Mouse (Mus musculus) layer of hippocampus, adult 2 months (tissue): ENCODE measurements around the gene Pacsin1. TPM values are rescaled to one million over a fixed set of nuclear protein-coding genes. Genes with fewer than 3 reads are reported as not detected.

Experiments
- DNase-seq, 2 experiments: peaks; one replicate each; pipeline ENCODE4 v3.0.0; 2022; ENCODE audit warnings: low spot score in 2 of 2
- H3K27ac ChIP-seq: fragments of 200-600 bp; 2 replicates; pipeline ENCODE4 v1.8.1; 2022
- H3K4me3 ChIP-seq: fragments of 200-600 bp; 2 replicates; pipeline ENCODE4 v1.8.1; 2022; ENCODE audit warnings: mild to moderate bottlenecking
- CTCF ChIP-seq: fragments of 200-600 bp; conservative IDR thresholded peaks from 2 replicates; pipeline ENCODE4 v1.8.1; 2022; ENCODE audit warnings: antibody characterized with exemption, mild to moderate bottlenecking, moderate library complexity
- long read RNA-seq, 2 experiments: library from polyadenylated mRNA; stranded (forward); transcript quantifications; one replicate each; pipeline ENCODE4 v2.0.0; 2021; ENCODE audit warnings: borderline mapping rate in 2 of 2
- total RNA-seq, 2 experiments: library from RNA; stranded (reverse); gene quantifications; 2 replicates each; pipeline ENCODE4 v1.2.3; 2021

The Pacsin1 gene
- 100 to 1,000 TPM; 321 to 335 TPM for total RNA-seq
- long read RNA-seq, experiment 1, full-length matches to known transcripts = 98 of 154 reads
- long read RNA-seq, experiment 1, partial matches to known transcripts = 15 of 154 reads
- long read RNA-seq, experiment 1, other reads (novel, unspliced or antisense) = 41 of 154 reads
- long read RNA-seq, experiment 2, full-length matches to known transcripts = 137 of 207 reads
- long read RNA-seq, experiment 2, partial matches to known transcripts = 20 of 207 reads
- long read RNA-seq, experiment 2, other reads (novel, unspliced or antisense) = 50 of 207 reads

- Histone ChIP-seq H3K27ac (peak within 1 kb of the TSS; percentile 96), H3K4me3 (peak within 1 kb of the TSS; percentile 73)
- TF ChIP-seq CTCF = no peak
- DNase-seq = peak; percentile 74 to 75
These were observed at the start of gene Pacsin1 for GRCm38 (mm10) chr17:27655089-27656010. Gene Pacsin1, plus strand, starts transcription at chr17:27655509.

- no peak for TF ChIP-seq CTCF
- no peak for DNase-seq
- peak overlapping the region; percentile 88 for H3K27ac ChIP-seq
- H3K4me3 ChIP-seq = no peak overlapping the region
These were observed 45.7 kb upstream of the Pacsin1 start for GRCm38 (mm10) chr17:27609576-27609975.

GRCm38 (mm10) chr17:27610679-27611518 lies 44.4 kb upstream of the Pacsin1 start:
- H3K4me3 ChIP-seq = no peak overlapping the region; the same call in 1 of the 2 replicates
- H3K27ac ChIP-seq = peak overlapping the region; percentile 88
- DNase-seq = peak; percentile 72 to 82
- no peak for TF ChIP-seq CTCF

- H3K4me3 ChIP-seq = no peak overlapping the region; the same call in 1 of the 2 replicates
- H3K27ac ChIP-seq = peak overlapping the region; percentile 88
- DNase-seq = no peak
- TF ChIP-seq CTCF = no peak
These were observed 43.8 kb upstream of the Pacsin1 start for GRCm38 (mm10) chr17:27611519-27611884.

- no peak for DNase-seq
- Histone ChIP-seq H3K4me3 (no peak overlapping the region), H3K27ac (peak overlapping the region; percentile 88)
- TF ChIP-seq CTCF = no peak
These were observed 43.3 kb upstream of the Pacsin1 start for GRCm38 (mm10) chr17:27611994-27612393.

- DNase-seq = no peak
- H3K27ac ChIP-seq = peak overlapping the region; percentile 88
These were observed 42.3 kb upstream of the Pacsin1 start for GRCm38 (mm10) chr17:27613016-27613415.

GRCm38 (mm10) chr17:27615388-27615787 lies 39.9 kb upstream of the Pacsin1 start:
- no peak overlapping the region for H3K4me3 ChIP-seq
- no peak overlapping the region for H3K27ac ChIP-seq
- TF ChIP-seq CTCF = no peak
- no peak for DNase-seq

More at GRCm38 (mm10) chr17:27613016-27613415, 42.3 kb upstream of the Pacsin1 start:
- H3K4me3 ChIP-seq = no peak overlapping the region; the same call in 1 of the 2 replicates
- TF ChIP-seq CTCF = no peak

- DNase-seq = no peak
- TF ChIP-seq CTCF = no peak
These were observed 34.1 kb upstream of the Pacsin1 start for GRCm38 (mm10) chr17:27621161-27621560.

GRCm38 (mm10) chr17:27621705-27622531 lies 33.4 kb upstream of the Pacsin1 start:
- Histone ChIP-seq H3K4me3 (peak overlapping the region; percentile 69), H3K27ac (peak overlapping the region; percentile 100)
- DNase-seq = no peak
- TF ChIP-seq CTCF = no peak

More at GRCm38 (mm10) chr17:27621161-27621560, 34.1 kb upstream of the Pacsin1 start:
- Histone ChIP-seq H3K27ac (peak overlapping the region; percentile 100), H3K4me3 (peak overlapping the region; percentile 69)

GRCm38 (mm10) chr17:27622611-27623359 lies 32.5 kb upstream of the Pacsin1 start:
- no peak for TF ChIP-seq CTCF
- peak in 1 of 2 experiments; percentile 45 for DNase-seq
- Histone ChIP-seq H3K27ac (peak overlapping the region; percentile 100), H3K4me3 (peak overlapping the region; percentile 69)
